Mouse (Mus musculus): Measurements from ENCODE around the gene Ndufa11.

GRCm38 (mm10) chr17:56693395-56693794 is 24.2 kb upstream of the Ndufa11 start:
- TF ChIP-seq POLR2A (IDR thresholded peaks at IDR 0.05; ENCODE audit: borderline replicate concordance, extremely low read depth, low read depth, low read length) (no peak), CTCF (IDR thresholded peaks at IDR 0.05; ENCODE audit: insufficient read depth, low read length) (no peak)

Data from lung, adult 2 months (tissue).